ENCODE assay signal across 9 mouse cellular contexts in genomic region chr2:61578433-61578832, GRCm38 (mm10). TPM values are rescaled to one million over a fixed set of nuclear protein-coding genes. Genes with fewer than 3 reads are reported as not detected.
DNase-seq lines count a peak whose midpoint lies in the region; ATAC-seq and TF ChIP-seq lines count a peak whose summit lies in the region.
"Had no signal": no experiment of that assay in that cellular context is flagged by ENCODE, and none has a peak within 500 bp of the region (broad histone marks: within the 10 kb centered on the region; RNA-seq: fewer than 3 reads in every experiment).

Tank (plus strand) TSS chr2:61578585.

- TF ChIP-seq CTCF in Patski (IDR thresholded peaks at IDR 0.05) = no peak

- DNase-seq in B cell, adult 2 months = peak; percentile 76 to 79
- no peak for DNase-seq in Patski (ENCODE audit: low read depth, low spot score)
- DNase-seq in liver, embryonic 11.5 days (ENCODE audit: low spot score) = no peak
- DNase-seq in spleen, adult 12 weeks (ENCODE audit: low spot score) = peak; percentile 32
- no peak for DNase-seq in kidney, adult 8-10 months
- DNase-seq in cerebellum, postnatal 10 days = no peak

- POLR2A ChIA-PET in Patski (lab: Charles Lee) = no interaction called here

- H3K9ac ChIP-seq in forebrain, embryonic 15.5 days (replicated peaks) = no peak within 1 kb of the TSS
- no peak within 1 kb of the TSS for H3K9ac ChIP-seq in liver, embryonic 11.5 days (ENCODE audit: low read depth, low read length)

- no peak for ATAC-seq in Patski
- ATAC-seq in forebrain, embryonic 15.5 days (replicated peaks) = no peak
- peak; percentile 92 to 97 for ATAC-seq in hematopoietic stem cell, adult 5-6 weeks (replicated peaks in 1 of 2; ENCODE audit: insufficient read depth in 1 of 2, low FRiP score in 2 of 2, low TSS enrichment in 1 of 2, low read depth in 1 of 2, poor library complexity in 2 of 2, severe bottlenecking in 2 of 2)
- no peak for ATAC-seq in liver, embryonic 11.5 days (replicated peaks; ENCODE audit: low FRiP score)

- no peaks in the 10 kb centered on the region for H3K9me3 ChIP-seq in forebrain, embryonic 15.5 days
- H3K9me3 ChIP-seq in liver, embryonic 11.5 days (ENCODE audit: control insufficient read depth, low read length) = no peaks in the 10 kb centered on the region

- in situ Hi-C loops in Patski (cut with MboI; ENCODE audit: low pct_unique_long_range_greater_than_20kb) = no loop called here

- no peaks in the 10 kb centered on the region for H3K4me1 ChIP-seq in forebrain, embryonic 15.5 days
- H3K4me1 ChIP-seq in liver, embryonic 11.5 days (replicated peaks; ENCODE audit: control insufficient read depth, insufficient read depth, low read length) = no peaks in the 10 kb centered on the region

- H3K36me3 ChIP-seq in forebrain, embryonic 15.5 days = no peaks in the 10 kb centered on the region
- H3K36me3 ChIP-seq in liver, embryonic 11.5 days (ENCODE audit: control insufficient read depth, insufficient read depth, low read length) = no peaks in the 10 kb centered on the region

- H3K27me3 ChIP-seq in Patski = no peaks in the 10 kb centered on the region
- H3K27me3 ChIP-seq in forebrain, embryonic 15.5 days = no peaks in the 10 kb centered on the region
- no peaks in the 10 kb centered on the region for H3K27me3 ChIP-seq in liver, embryonic 11.5 days (replicated peaks; ENCODE audit: control insufficient read depth, insufficient read depth, low read length)

- no peak within 1 kb of the TSS for H3K4me2 ChIP-seq in forebrain, embryonic 15.5 days (replicated peaks)
- no peak within 1 kb of the TSS for H3K4me2 ChIP-seq in liver, embryonic 11.5 days

- H3K4me3 ChIP-seq in forebrain, embryonic 15.5 days = no peak within 1 kb of the TSS
- no peak within 1 kb of the TSS for H3K4me3 ChIP-seq in liver, embryonic 11.5 days (ENCODE audit: low read depth, low read length)
- H3K4me3 ChIP-seq: erythroblast, embryonic 14.5 days had no signal

- no peak within 1 kb of the TSS for H3K27ac ChIP-seq in forebrain, embryonic 15.5 days (replicated peaks)
- no peak within 1 kb of the TSS for H3K27ac ChIP-seq in liver, embryonic 11.5 days (ENCODE audit: low read depth, low read length)

- CTCF ChIA-PET in Patski (lab: Charles Lee) = interaction anchor here (0.9 kb wide), 1 partner anchor 9 kb away, joined by 3 read pairs; no protein-coding TSS in a partner anchor

- WGBS in forebrain, embryonic 15.5 days = 87% methylated on average over 10 of the region's 10 CpGs
- WGBS in liver, embryonic 11.5 days = 84% methylated on average over 10 of the region's 10 CpGs

RNA-seq across cellular contexts. Expression of gene Tank, which starts in this region (rescaled TPM):
- polyA plus RNA-seq in Patski (2021) = 39.2 TPM
- polyA plus RNA-seq in forebrain, embryonic 15.5 days (2015; fragmentation: Nextera tagmentation; extraction: Ambion mirVana) = 28.9 and 29.9 TPM in 2 replicates
- total RNA-seq in hematopoietic stem cell, adult 5-6 weeks (2017) = 61.2 and 69.9 TPM in 2 replicates
- polyA plus RNA-seq in liver, embryonic 11.5 days (2014; fragmentation: Nextera tagmentation; extraction: Ambion mirVana) = 34.0 and 35.5 TPM in 2 replicates

Comparison
In these comparisons a context has a peak if more than half of its experiments do, and no peak if none do; other contexts are left out.
1. DNase-seq: peak in B cell, adult 2 months (2 of 2) and spleen, adult 12 weeks (single experiment); none in Patski (single experiment), liver, embryonic 11.5 days (single experiment), kidney, adult 8-10 months (0 of 2) and cerebellum, postnatal 10 days (0 of 2).
2. ATAC-seq: peak in hematopoietic stem cell, adult 5-6 weeks (2 of 2); none in Patski (single experiment), forebrain, embryonic 15.5 days (single experiment) and liver, embryonic 11.5 days (single experiment).